In the genomic region with DNA sequence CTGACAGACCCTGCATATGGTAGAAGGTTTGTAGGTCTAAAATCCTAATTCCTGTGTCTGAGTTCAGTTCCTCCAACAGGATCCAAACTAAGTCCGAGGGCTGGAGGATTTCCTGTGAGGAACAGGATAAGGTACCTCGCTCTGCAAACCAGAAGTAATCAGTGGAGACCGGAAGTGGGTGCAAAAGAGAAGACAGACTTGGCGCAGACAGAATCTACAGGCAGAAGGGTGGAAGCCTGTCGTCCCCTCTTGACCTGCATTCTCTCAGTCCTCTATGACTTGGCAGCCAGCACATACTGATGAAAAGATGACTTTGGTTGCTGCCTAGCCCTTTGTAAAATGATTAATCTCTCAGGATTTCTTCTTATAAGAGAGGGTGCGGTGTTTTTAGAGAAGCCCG, we compare ENCODE assay signal across 12 mouse cellular contexts.
A peak's percentile ranks its signal among the peaks of the same experiment; 100 is the strongest.
DNase-seq lines count a peak whose midpoint lies in the region; ATAC-seq and TF ChIP-seq lines count a peak whose summit lies in the region.
"Had no signal": no experiment of that assay in that cellular context is flagged by ENCODE, and none has a peak within 500 bp of the region (broad histone marks: within the 10 kb centered on the region; RNA-seq: fewer than 3 reads in every experiment).

No protein-coding gene starts in this region.

- H3K4me1 ChIP-seq in forebrain, embryonic 15.5 days = peaks cover 25% of the 10 kb centered on the region
- H3K4me1 ChIP-seq in forebrain, postnatal 0 days (ENCODE audit: insufficient read depth) = peaks cover 16% of the 10 kb centered on the region
- H3K4me1 ChIP-seq in lung, embryonic 14.5 days (ENCODE audit: insufficient read depth) = no peaks in the 10 kb centered on the region
- H3K4me1 ChIP-seq in neural tube, embryonic 12.5 days = peaks cover 19% of the 10 kb centered on the region
- H3K4me1 ChIP-seq in stomach, postnatal 0 days (replicated peaks; ENCODE audit: control insufficient read depth, insufficient read depth) = no peaks in the 10 kb centered on the region

- no peak overlapping the region for H3K9ac ChIP-seq in forebrain, embryonic 15.5 days (replicated peaks)
- no peak overlapping the region for H3K9ac ChIP-seq in forebrain, postnatal 0 days
- H3K9ac ChIP-seq in lung, embryonic 14.5 days = no peak overlapping the region
- no peak overlapping the region for H3K9ac ChIP-seq in neural tube, embryonic 12.5 days
- no peak overlapping the region for H3K9ac ChIP-seq in stomach, postnatal 0 days (ENCODE audit: low read length)
- H3K9ac ChIP-seq: embryonic facial prominence, embryonic 15.5 days; liver, embryonic 14.5 days had no signal

- no peak overlapping the region for H3K4me3 ChIP-seq in forebrain, embryonic 15.5 days
- H3K4me3 ChIP-seq in forebrain, postnatal 0 days (ENCODE audit: low read depth, low read length) = no peak overlapping the region
- no peak overlapping the region for H3K4me3 ChIP-seq in lung, embryonic 14.5 days (ENCODE audit: low read depth, low read length)
- H3K4me3 ChIP-seq in neural tube, embryonic 12.5 days = no peak overlapping the region
- H3K4me3 ChIP-seq in stomach, postnatal 0 days (ENCODE audit: low read depth, low read length) = no peak overlapping the region
- H3K4me3 ChIP-seq: embryonic facial prominence, embryonic 15.5 days had no signal

- no peaks in the 10 kb centered on the region for H3K9me3 ChIP-seq in forebrain, embryonic 15.5 days
- no peaks in the 10 kb centered on the region for H3K9me3 ChIP-seq in forebrain, postnatal 0 days (ENCODE audit: low read length)
- H3K9me3 ChIP-seq in lung, embryonic 14.5 days (ENCODE audit: low read depth, low read length) = no peaks in the 10 kb centered on the region
- no peaks in the 10 kb centered on the region for H3K9me3 ChIP-seq in neural tube, embryonic 12.5 days
- H3K9me3 ChIP-seq in stomach, postnatal 0 days (ENCODE audit: control insufficient read depth, low read length) = no peaks in the 10 kb centered on the region
- H3K9me3 ChIP-seq: embryonic facial prominence, embryonic 15.5 days; G1E had no signal

- H3K4me2 ChIP-seq in forebrain, embryonic 15.5 days (replicated peaks) = no peak overlapping the region
- no peak overlapping the region for H3K4me2 ChIP-seq in forebrain, postnatal 0 days (ENCODE audit: low read depth)
- H3K4me2 ChIP-seq in lung, embryonic 14.5 days = no peak overlapping the region
- no peak overlapping the region for H3K4me2 ChIP-seq in neural tube, embryonic 12.5 days (replicated peaks)
- H3K4me2 ChIP-seq in stomach, postnatal 0 days (replicated peaks; ENCODE audit: low read depth) = no peak overlapping the region
- H3K4me2 ChIP-seq: embryonic facial prominence, embryonic 15.5 days had no signal

- DNase-seq in forebrain, postnatal 0 days = no peak
- DNase-seq in lung, embryonic 14.5 days = peak; percentile 39
- DNase-seq in lung, postnatal 4 days = no peak
- peak; percentile 10 to 46 for DNase-seq in kidney, postnatal 25 days
- DNase-seq in cerebellum, adult 9-11 months = no peak
- DNase-seq in stomach, postnatal 0 days (ENCODE audit: low spot score) = no peak
- DNase-seq: cerebellum, postnatal 36 days had no signal

- TF ChIP-seq EP300 in stomach, postnatal 0 days (optimal IDR thresholded peaks at IDR 0.05) = no peak

- no peaks in the 10 kb centered on the region for H3K36me3 ChIP-seq in forebrain, embryonic 15.5 days
- H3K36me3 ChIP-seq in forebrain, postnatal 0 days (ENCODE audit: insufficient read depth) = no peaks in the 10 kb centered on the region
- no peaks in the 10 kb centered on the region for H3K36me3 ChIP-seq in lung, embryonic 14.5 days (ENCODE audit: insufficient read depth)
- H3K36me3 ChIP-seq in neural tube, embryonic 12.5 days = no peaks in the 10 kb centered on the region
- no peaks in the 10 kb centered on the region for H3K36me3 ChIP-seq in stomach, postnatal 0 days (ENCODE audit: control insufficient read depth, insufficient read depth, low read length)
- H3K36me3 ChIP-seq: embryonic facial prominence, embryonic 15.5 days; G1E had no signal

- 79% methylated on average over 7 of the region's 7 CpGs for WGBS in forebrain, embryonic 15.5 days
- 78% methylated on average over 7 of the region's 7 CpGs for WGBS in forebrain, postnatal 0 days
- 59% methylated on average over 7 of the region's 7 CpGs for WGBS in lung, embryonic 14.5 days
- WGBS in neural tube, embryonic 12.5 days = 78% methylated on average over 7 of the region's 7 CpGs
- WGBS in stomach, postnatal 0 days = 58% methylated on average over 7 of the region's 7 CpGs

- H3K27ac ChIP-seq in forebrain, embryonic 15.5 days (replicated peaks) = peak overlapping the region; percentile 19; the same call in 1 of the 2 replicates
- H3K27ac ChIP-seq in forebrain, postnatal 0 days (ENCODE audit: low read depth, low read length) = no peak overlapping the region
- no peak overlapping the region for H3K27ac ChIP-seq in lung, embryonic 14.5 days (ENCODE audit: low read depth)
- peak overlapping the region; percentile 32; the same call in 1 of the 2 replicates for H3K27ac ChIP-seq in neural tube, embryonic 12.5 days
- H3K27ac ChIP-seq in stomach, postnatal 0 days (replicated peaks) = no peak overlapping the region
- H3K27ac ChIP-seq: embryonic facial prominence, embryonic 15.5 days; liver, embryonic 14.5 days had no signal

- TF ChIP-seq CTCF in forebrain, postnatal 0 days (IDR thresholded peaks at IDR 0.05; ENCODE audit: low read depth) = no peak
- TF ChIP-seq CTCF in lung, embryonic 14.5 days (IDR thresholded peaks at IDR 0.05; ENCODE audit: low read depth) = no peak
- no peak for TF ChIP-seq CTCF in stomach, postnatal 0 days (IDR thresholded peaks at IDR 0.05; ENCODE audit: low read depth)

- no peaks in the 10 kb centered on the region for H3K27me3 ChIP-seq in forebrain, embryonic 15.5 days
- H3K27me3 ChIP-seq in forebrain, postnatal 0 days (ENCODE audit: insufficient read depth, low read length) = no peaks in the 10 kb centered on the region
- H3K27me3 ChIP-seq in lung, embryonic 14.5 days (ENCODE audit: insufficient read depth, low read length) = no peaks in the 10 kb centered on the region
- no peaks in the 10 kb centered on the region for H3K27me3 ChIP-seq in neural tube, embryonic 12.5 days (replicated peaks)
- no peaks in the 10 kb centered on the region for H3K27me3 ChIP-seq in stomach, postnatal 0 days (ENCODE audit: control insufficient read depth, insufficient read depth, low read length)
- H3K27me3 ChIP-seq: embryonic facial prominence, embryonic 15.5 days had no signal

- ATAC-seq in forebrain, embryonic 15.5 days (replicated peaks) = no peak
- ATAC-seq in forebrain, postnatal 0 days = no peak
- no peak for ATAC-seq in lung, embryonic 14.5 days (ENCODE audit: insufficient read depth)
- ATAC-seq in neural tube, embryonic 12.5 days (ENCODE audit: low FRiP score, low read depth) = no peak
- no peak for ATAC-seq in stomach, postnatal 0 days (ENCODE audit: low FRiP score, low TSS enrichment)

Comparison
In these comparisons a context has a peak if more than half of its experiments do, and no peak if none do; other contexts are left out.
1. H3K27ac ChIP-seq: peak in forebrain, embryonic 15.5 days (single experiment) and neural tube, embryonic 12.5 days (single experiment); none in forebrain, postnatal 0 days (single experiment), lung, embryonic 14.5 days (single experiment) and stomach, postnatal 0 days (single experiment).
2. DNase-seq: peak in lung, embryonic 14.5 days (single experiment) and kidney, postnatal 25 days (2 of 2); none in forebrain, postnatal 0 days (single experiment), lung, postnatal 4 days (0 of 2), cerebellum, adult 9-11 months (single experiment) and stomach, postnatal 0 days (single experiment).